Mouse (Mus musculus) thymus, adult 2 months (tissue): ENCODE results near the gene Itpkb.

ENCODE experiments used
- CTCF ChIP-seq: fragments of 200-500 bp; IDR thresholded peaks from 2 replicates; pipeline ENCODE4 v1.5.1; 2012; ENCODE audit warnings: mild to moderate bottlenecking, control low read depth, low read length, moderate library complexity, borderline replicate concordance; ENCODE audit not compliant: control insufficient read depth, poor library complexity, insufficient read depth; ENCODE audit errors: extremely low read depth
- POLR2A ChIP-seq: fragments of 200-500 bp; IDR thresholded peaks from 2 replicates; pipeline ENCODE4 v1.6.1; 2012; ENCODE audit warnings: mild to moderate bottlenecking, low read length, control low read depth, moderate library complexity; ENCODE audit not compliant: control insufficient read depth, poor library complexity, insufficient read depth; ENCODE audit errors: extremely low read depth

DNA sequence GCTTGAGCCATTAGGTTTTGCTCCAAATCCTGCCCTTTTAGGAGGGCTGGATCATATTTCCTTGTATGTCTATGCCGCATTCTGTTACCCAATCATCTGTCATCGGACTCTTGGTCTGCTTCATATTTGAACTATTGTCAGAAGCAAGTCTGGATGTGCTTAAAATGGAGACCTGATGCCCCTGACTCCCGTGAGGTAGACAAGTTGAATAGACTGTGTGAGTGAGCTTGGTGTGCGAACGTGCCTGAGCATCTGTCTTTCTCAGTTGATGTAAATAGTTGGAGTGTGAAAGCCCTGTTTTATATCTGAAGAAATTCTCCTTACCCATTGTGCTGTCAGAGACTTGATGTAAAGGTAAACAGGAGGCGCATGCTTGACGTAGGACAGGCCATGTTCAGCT is 46.3 kb downstream of the Itpkb start:
- TF ChIP-seq CTCF (no peak), POLR2A (no peak)
